8 mouse cellular contexts compared by ENCODE assay signal in genomic region chr16:91645995-91646602, GRCm38 (mm10). TPM values are rescaled to one million over a fixed set of nuclear protein-coding genes. Genes with fewer than 3 reads are reported as not detected.
DNase-seq lines count a peak whose midpoint lies in the region; ATAC-seq lines count a peak whose summit lies in the region.

No protein-coding gene starts in this region.

- H3K4me2 ChIP-seq in hindbrain, embryonic 16.5 days (ENCODE audit: low read length): peak overlapping the region; percentile 80

- peak overlapping the region; percentile 81 for H3K4me3 ChIP-seq in hindbrain, embryonic 16.5 days (ENCODE audit: low read length)

- peak overlapping the region; percentile 81 for H3K9ac ChIP-seq in hindbrain, embryonic 16.5 days (ENCODE audit: low read depth, low read length)

- ATAC-seq in common myeloid progenitor, adult 5-6 weeks (replicated peaks; ENCODE audit: low read depth, poor library complexity, severe bottlenecking): 0 out of 2 replicates have a peak, but pooled peaks have one; percentile 15
- no peak for ATAC-seq in hindbrain, embryonic 16.5 days
- peak; percentile 32; the same call in 1 of the 2 replicates for ATAC-seq in megakaryocyte-erythroid progenitor cell, adult 5-6 weeks (replicated peaks; ENCODE audit: low FRiP score, low TSS enrichment, poor library complexity, severe bottlenecking)

- H3K27me3 ChIP-seq in hindbrain, embryonic 16.5 days (replicated peaks; ENCODE audit: control insufficient read depth, insufficient read depth, low read length): no peaks in the 10 kb centered on the region

- DNase-seq in adrenal gland, postnatal 14 days: peak; percentile 40
- DNase-seq in adrenal gland, adult 8-10 months: no peak
- peak; percentile 89 for DNase-seq in A20 (ENCODE audit: low read depth, low spot score)
- peak; percentile 43 to 57 for DNase-seq in thymus, postnatal 36 days
- DNase-seq in layer of hippocampus, adult 8-10 months (ENCODE audit: low spot score in 2 of 2): no peak

- H3K27ac ChIP-seq in hindbrain, embryonic 16.5 days (ENCODE audit: low read depth, low read length): no peak overlapping the region; the same call in none of the 2 replicates

- H3K9me3 ChIP-seq in hindbrain, embryonic 16.5 days (ENCODE audit: control insufficient read depth, low read length): no peaks in the 10 kb centered on the region

- H3K36me3 ChIP-seq in hindbrain, embryonic 16.5 days (ENCODE audit: control insufficient read depth, insufficient read depth, low read length): peaks cover 4% of the 10 kb centered on the region; the same call in 1 of the 2 replicates

- WGBS in hindbrain, embryonic 16.5 days: under 1% methylated on average over 11 of the region's 11 CpGs

- H3K4me1 ChIP-seq in hindbrain, embryonic 16.5 days (ENCODE audit: control insufficient read depth, insufficient read depth, low read depth, low read length): peaks cover 14% of the 10 kb centered on the region

RNA-seq across cellular contexts. Expression of gene Gart, which starts 0.7 kb away (rescaled TPM):
- 96.7 and 98.3 TPM in 2 replicates for total RNA-seq in adrenal gland, postnatal 14 days (2021)
- 100 to 1,000 TPM; 112 to 153 (median 129) TPM for total RNA-seq in adrenal gland, adult 8-10 months (2022)
- total RNA-seq in common myeloid progenitor, adult 5-6 weeks (2017): 233 and 304 TPM in 2 replicates
- polyA plus RNA-seq in hindbrain, embryonic 16.5 days (2015; fragmentation: Nextera tagmentation; extraction: Ambion mirVana): 58.6 and 61.2 TPM in 2 replicates
- total RNA-seq in megakaryocyte-erythroid progenitor cell, adult 5-6 weeks (2014; fragmentation: Nextera tagmentation): 238 and 326 TPM in 2 replicates
- total RNA-seq in megakaryocyte-erythroid progenitor cell, adult 5-6 weeks (2017): 560 and 702 TPM in 2 replicates
- total RNA-seq in layer of hippocampus, adult 8-10 months (2022): 10 to 100 TPM; 51.4 to 67.0 (median 56.2) TPM

RNA-seq across cellular contexts. Expression of gene Son, which starts 1.2 kb away (rescaled TPM):
- 226 and 238 TPM in 2 replicates for total RNA-seq in adrenal gland, postnatal 14 days (2021)
- 100 to 1,000 TPM; 235 to 405 (median 309) TPM for total RNA-seq in adrenal gland, adult 8-10 months (2022)
- total RNA-seq in common myeloid progenitor, adult 5-6 weeks (2017): 241 and 272 TPM in 2 replicates
- polyA plus RNA-seq in hindbrain, embryonic 16.5 days (2015; fragmentation: Nextera tagmentation; extraction: Ambion mirVana): 89.4 and 94.5 TPM in 2 replicates
- total RNA-seq in megakaryocyte-erythroid progenitor cell, adult 5-6 weeks (2014; fragmentation: Nextera tagmentation): 233 and 272 TPM in 2 replicates
- 196 and 233 TPM in 2 replicates for total RNA-seq in megakaryocyte-erythroid progenitor cell, adult 5-6 weeks (2017)
- total RNA-seq in layer of hippocampus, adult 8-10 months (2022): 100 to 1,000 TPM; 240 to 273 (median 257) TPM

RNA-seq across cellular contexts. Expression of gene Dnajc28, which starts 27.3 kb away (rescaled TPM):
- 12.8 and 15.1 TPM in 2 replicates for total RNA-seq in adrenal gland, postnatal 14 days (2021)
- 10 to 100 TPM; 13.3 to 17.8 (median 14.2) TPM for total RNA-seq in adrenal gland, adult 8-10 months (2022)
- 7.4 and 12.7 TPM in 2 replicates for total RNA-seq in common myeloid progenitor, adult 5-6 weeks (2017)
- polyA plus RNA-seq in hindbrain, embryonic 16.5 days (2015; fragmentation: Nextera tagmentation; extraction: Ambion mirVana): 5.8 and 6.5 TPM in 2 replicates
- total RNA-seq in megakaryocyte-erythroid progenitor cell, adult 5-6 weeks (2014; fragmentation: Nextera tagmentation): 2.2 and 2.5 TPM in 2 replicates
- total RNA-seq in megakaryocyte-erythroid progenitor cell, adult 5-6 weeks (2017): 3.9 and 5.0 TPM in 2 replicates
- 10 to 100 TPM in 1 of 4 experiments, 1 to 10 TPM in 3; 7.6 to 13.5 (median 8.8) TPM for total RNA-seq in layer of hippocampus, adult 8-10 months (2022)

RNA-seq across cellular contexts. Expression of gene Donson, which starts 42.5 kb away (rescaled TPM):
- 8.6 and 12.5 TPM in 2 replicates for total RNA-seq in adrenal gland, postnatal 14 days (2021)
- total RNA-seq in adrenal gland, adult 8-10 months (2022): 10 to 100 TPM in 1 of 4 experiments, 1 to 10 TPM in 3; 4.0 to 13.1 (median 7.2) TPM
- 28.7 and 70.0 TPM in 2 replicates for total RNA-seq in common myeloid progenitor, adult 5-6 weeks (2017)
- 19.4 and 21.5 TPM in 2 replicates for polyA plus RNA-seq in hindbrain, embryonic 16.5 days (2015; fragmentation: Nextera tagmentation; extraction: Ambion mirVana)
- total RNA-seq in megakaryocyte-erythroid progenitor cell, adult 5-6 weeks (2014; fragmentation: Nextera tagmentation): 20.7 and 28.4 TPM in 2 replicates
- 44.6 and 49.3 TPM in 2 replicates for total RNA-seq in megakaryocyte-erythroid progenitor cell, adult 5-6 weeks (2017)
- 10 to 100 TPM; 20.7 to 25.7 (median 22.6) TPM for total RNA-seq in layer of hippocampus, adult 8-10 months (2022)

RNA-seq across cellular contexts. Expression of gene Tmem50b, which starts 48.5 kb away (rescaled TPM):
- 45.6 and 48.0 TPM in 2 replicates for total RNA-seq in adrenal gland, postnatal 14 days (2021)
- 10 to 100 TPM; 46.4 to 63.8 (median 60.6) TPM for total RNA-seq in adrenal gland, adult 8-10 months (2022)
- total RNA-seq in common myeloid progenitor, adult 5-6 weeks (2017): 8.6 and 12.7 TPM in 2 replicates
- 114 and 131 TPM in 2 replicates for polyA plus RNA-seq in hindbrain, embryonic 16.5 days (2015; fragmentation: Nextera tagmentation; extraction: Ambion mirVana)
- total RNA-seq in megakaryocyte-erythroid progenitor cell, adult 5-6 weeks (2014; fragmentation: Nextera tagmentation): 2.1 and 5.1 TPM in 2 replicates
- total RNA-seq in megakaryocyte-erythroid progenitor cell, adult 5-6 weeks (2017): 0.38 and 2.9 TPM in 2 replicates
- 100 to 1,000 TPM in 2 of 4 experiments, 10 to 100 TPM in 2; 78.8 to 108 (median 89.8) TPM for total RNA-seq in layer of hippocampus, adult 8-10 months (2022)

Comparison
In these comparisons a context has a peak if more than half of its experiments do, and no peak if none do; other contexts are left out.
1. DNase-seq: peak in adrenal gland, postnatal 14 days (single experiment), A20 (single experiment) and thymus, postnatal 36 days (2 of 2); none in adrenal gland, adult 8-10 months (single experiment) and layer of hippocampus, adult 8-10 months (0 of 2).